ENCODE assay signal across 11 mouse cellular contexts in the genomic region with DNA sequence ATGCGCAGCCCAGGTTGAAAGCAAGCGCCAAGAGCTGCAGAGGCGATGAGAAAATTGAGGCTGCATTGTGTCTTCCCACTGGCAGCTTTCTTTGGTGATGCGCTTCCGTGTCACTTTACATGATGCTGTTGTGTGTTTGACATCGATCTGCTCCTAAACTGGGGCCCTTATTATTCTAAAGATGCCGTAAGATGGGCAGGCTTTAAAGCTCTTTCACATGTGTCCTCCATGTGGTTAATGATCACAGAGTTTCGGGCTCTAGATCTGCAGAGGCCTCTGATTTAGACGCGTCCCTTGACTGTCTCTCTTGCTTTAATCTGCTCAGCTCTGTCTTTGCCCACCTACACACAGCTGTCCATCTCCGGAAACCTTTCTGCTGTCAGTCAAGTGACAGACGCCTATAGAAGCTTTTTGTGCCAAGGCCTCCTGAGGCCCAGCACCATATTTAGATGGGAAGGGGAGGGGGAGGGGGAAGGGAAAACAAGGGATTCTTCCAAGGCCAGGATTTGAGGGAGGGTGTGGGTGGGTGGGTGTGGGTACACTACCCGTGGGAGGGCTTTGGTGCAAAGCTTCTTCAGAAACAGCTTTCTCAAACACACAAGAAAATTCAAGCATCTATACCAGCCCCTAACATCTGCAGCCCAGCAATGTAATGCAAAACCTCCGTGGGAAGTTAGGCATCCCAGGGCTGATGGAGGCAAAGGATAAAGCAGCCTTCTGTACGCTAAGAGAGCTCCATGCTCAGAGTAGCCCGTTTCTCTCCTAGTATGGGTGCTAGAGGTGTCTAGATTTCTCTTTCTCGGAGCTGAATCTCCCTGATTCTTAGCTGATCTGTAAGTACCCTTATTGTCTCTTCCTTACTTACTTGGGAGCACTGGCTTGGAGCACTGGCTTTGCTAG. TPM values are rescaled to one million over a fixed set of nuclear protein-coding genes. Genes with fewer than 3 reads are reported as not detected.
DNase-seq lines count a peak whose midpoint lies in the region; ATAC-seq and TF ChIP-seq lines count a peak whose summit lies in the region.
"Had no signal": no experiment of that assay in that cellular context is flagged by ENCODE, and none has a peak within 500 bp of the region (broad histone marks: within the 10 kb centered on the region; RNA-seq: fewer than 3 reads in every experiment).

No protein-coding gene starts in this region.

- no peaks in the 10 kb centered on the region for H3K9me3 ChIP-seq in forebrain, embryonic 12.5 days
- no peaks in the 10 kb centered on the region for H3K9me3 ChIP-seq in hindbrain, embryonic 16.5 days (ENCODE audit: control insufficient read depth, low read length)
- H3K9me3 ChIP-seq in neural tube, embryonic 14.5 days (ENCODE audit: control insufficient read depth, low read length): no peaks in the 10 kb centered on the region

- intact Hi-C loops in left cerebral cortex, adult 2 months (cut with DNase I): loop anchor here (2.0 to 10.0 kb wide), 3 partner anchors 65 to 303 kb away; no protein-coding TSS in a partner anchor

- H3K36me3 ChIP-seq in forebrain, embryonic 12.5 days (replicated peaks): no peaks in the 10 kb centered on the region
- H3K36me3 ChIP-seq in hindbrain, embryonic 16.5 days (ENCODE audit: control insufficient read depth, insufficient read depth, low read length): no peaks in the 10 kb centered on the region
- no peaks in the 10 kb centered on the region for H3K36me3 ChIP-seq in neural tube, embryonic 14.5 days (ENCODE audit: control insufficient read depth, insufficient read depth, low read length)
- H3K36me3 ChIP-seq: G1E had no signal

- H3K27me3 ChIP-seq in forebrain, embryonic 12.5 days: peaks cover 8% of the 10 kb centered on the region
- H3K27me3 ChIP-seq in hindbrain, embryonic 16.5 days (replicated peaks; ENCODE audit: control insufficient read depth, insufficient read depth, low read length): no peaks in the 10 kb centered on the region
- H3K27me3 ChIP-seq in neural tube, embryonic 14.5 days (ENCODE audit: control insufficient read depth, insufficient read depth, low read length): no peaks in the 10 kb centered on the region

- peak overlapping the region; percentile 76 for H3K27ac ChIP-seq in left cerebral cortex, adult 2 months
- H3K27ac ChIP-seq in forebrain, embryonic 12.5 days: peak overlapping the region; percentile 69
- H3K27ac ChIP-seq in hindbrain, embryonic 16.5 days (ENCODE audit: low read depth, low read length): no peak overlapping the region
- H3K27ac ChIP-seq in neural tube, embryonic 14.5 days (ENCODE audit: low read depth, low read length): no peak overlapping the region

- no peak overlapping the region for H3K9ac ChIP-seq in forebrain, embryonic 12.5 days
- peak overlapping the region; percentile 47 for H3K9ac ChIP-seq in hindbrain, embryonic 16.5 days (ENCODE audit: low read depth, low read length)
- no peak overlapping the region for H3K9ac ChIP-seq in neural tube, embryonic 14.5 days (replicated peaks; ENCODE audit: low read depth, low read length)

- DNase-seq in left cerebral cortex, adult 2 months (ENCODE audit: extremely low spot score in 1 of 2, low spot score in 2 of 2): no peak
- DNase-seq in left cerebral cortex, adult 11 months (ENCODE audit: low spot score): no peak
- no peak for DNase-seq in cerebellum, postnatal 14 days
- no peak for DNase-seq in urinary bladder, postnatal 4 days (ENCODE audit: low spot score in 2 of 2)
- DNase-seq: adrenal gland, postnatal 10 days; gastrocnemius, postnatal 10 days; thymus, postnatal 4 days had no signal

- H3K4me3 ChIP-seq in left cerebral cortex, adult 2 months: no peak overlapping the region
- peak overlapping the region; percentile 7; the same call in 1 of the 2 replicates for H3K4me3 ChIP-seq in forebrain, embryonic 12.5 days (replicated peaks)
- H3K4me3 ChIP-seq in hindbrain, embryonic 16.5 days (ENCODE audit: low read length): no peak overlapping the region
- no peak overlapping the region for H3K4me3 ChIP-seq in neural tube, embryonic 14.5 days (ENCODE audit: low read depth, low read length)

- ATAC-seq in forebrain, embryonic 12.5 days (ENCODE audit: low FRiP score): peak; percentile 66
- ATAC-seq in hindbrain, embryonic 16.5 days: no peak
- no peak for ATAC-seq in neural tube, embryonic 14.5 days (ENCODE audit: low read depth)

- TF ChIP-seq CTCF in left cerebral cortex, adult 2 months (IDR thresholded peaks at IDR 0.05): no peak

- peaks cover 29% of the 10 kb centered on the region for H3K4me1 ChIP-seq in forebrain, embryonic 12.5 days
- peaks cover 7% of the 10 kb centered on the region for H3K4me1 ChIP-seq in hindbrain, embryonic 16.5 days (ENCODE audit: control insufficient read depth, insufficient read depth, low read depth, low read length)
- H3K4me1 ChIP-seq in neural tube, embryonic 14.5 days (ENCODE audit: control insufficient read depth, insufficient read depth, low read length): peaks cover 4% of the 10 kb centered on the region; the same call in 1 of the 2 replicates

- 7% methylated on average over 16 of the region's 17 CpGs for WGBS in forebrain, embryonic 12.5 days
- 12% methylated on average over 16 of the region's 17 CpGs for WGBS in hindbrain, embryonic 16.5 days
- WGBS in neural tube, embryonic 14.5 days: 20% methylated on average over 16 of the region's 17 CpGs

- peak overlapping the region; percentile 42 for H3K4me2 ChIP-seq in forebrain, embryonic 12.5 days
- H3K4me2 ChIP-seq in hindbrain, embryonic 16.5 days (ENCODE audit: low read length): peak overlapping the region; percentile 40
- 0 out of 2 replicates have a peak overlapping the region, but pooled peaks have one; percentile 3 for H3K4me2 ChIP-seq in neural tube, embryonic 14.5 days (ENCODE audit: low read depth, low read length)

RNA-seq across cellular contexts. Expression of gene Epha4, which starts 7.0 kb away (rescaled TPM):
- 100 to 1,000 TPM; 173 to 174 TPM for total RNA-seq in left cerebral cortex, adult 2 months (2021)
- polyA plus RNA-seq in forebrain, embryonic 12.5 days (2016; fragmentation: Nextera tagmentation; extraction: Ambion mirVana): 56.2 and 58.4 TPM in 2 replicates
- polyA plus RNA-seq in hindbrain, embryonic 16.5 days (2015; fragmentation: Nextera tagmentation; extraction: Ambion mirVana): 37.7 and 40.8 TPM in 2 replicates
- 41.8 and 45.9 TPM in 2 replicates for polyA plus RNA-seq in neural tube, embryonic 14.5 days (2014; fragmentation: Nextera tagmentation; extraction: Ambion mirVana)
- polyA plus RNA-seq: G1E had no signal

Comparison
In these comparisons a context has a peak if more than half of its experiments do, and no peak if none do; other contexts are left out.
1. H3K27ac ChIP-seq: peak in left cerebral cortex, adult 2 months (single experiment) and forebrain, embryonic 12.5 days (single experiment); none in hindbrain, embryonic 16.5 days (single experiment) and neural tube, embryonic 14.5 days (single experiment).
2. Peak in every context shown above with its lines, with median percentiles within 50 percentile points of each other: H3K4me2 ChIP-seq.